Mouse (Mus musculus) lung, postnatal 25 days (tissue): ENCODE data around the gene Apoc2.
"Not testable (repeated sequence)": the region's sequence is repeated elsewhere in the genome, so short reads cannot be mapped to it uniquely, and the experiment has no call there.

Source experiments
- DNase-seq: peaks from one replicate; pipeline ENCODE4 v3.0.0; 2022; ENCODE audit warnings: low spot score

Gene Apoc2

GRCm38 (mm10) chr7:19698907-19699826, 21.4 kb upstream of the Apoc2 start, which contains the start of gene Apoe:
Gene Apoe, minus strand, starts transcription at chr7:19699188.
- DNase-seq = peak; percentile 32

GRCm38 (mm10) chr7:19697949-19698906, 20.5 kb upstream of the Apoc2 start:
- no peak for DNase-seq

- DNase-seq = no peak
Measured at GRCm38 (mm10) chr7:19696336-19696873, 18.7 kb upstream of the Apoc2 start.

DNA sequence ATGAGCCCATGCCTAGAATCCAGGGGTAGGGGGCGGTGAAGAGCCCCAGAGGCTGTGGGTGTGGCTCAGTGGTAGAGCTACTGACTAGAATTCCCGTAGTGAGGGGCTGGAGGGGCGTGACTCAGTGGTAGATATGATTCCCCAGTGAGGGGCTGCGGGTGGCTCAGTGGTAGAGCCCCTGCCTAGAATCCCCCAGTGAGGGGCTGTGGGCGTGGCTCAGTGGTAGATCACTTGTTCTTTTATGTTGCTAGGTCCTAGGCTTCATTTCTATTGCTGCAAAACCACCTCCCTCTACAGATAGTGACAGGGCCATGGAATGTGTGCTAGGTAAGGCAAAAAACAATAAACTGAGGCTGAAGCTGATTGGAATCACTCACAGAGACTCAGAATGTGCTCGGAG, 18.1 kb upstream of the Apoc2 start:
- DNase-seq = no peak

DNA sequence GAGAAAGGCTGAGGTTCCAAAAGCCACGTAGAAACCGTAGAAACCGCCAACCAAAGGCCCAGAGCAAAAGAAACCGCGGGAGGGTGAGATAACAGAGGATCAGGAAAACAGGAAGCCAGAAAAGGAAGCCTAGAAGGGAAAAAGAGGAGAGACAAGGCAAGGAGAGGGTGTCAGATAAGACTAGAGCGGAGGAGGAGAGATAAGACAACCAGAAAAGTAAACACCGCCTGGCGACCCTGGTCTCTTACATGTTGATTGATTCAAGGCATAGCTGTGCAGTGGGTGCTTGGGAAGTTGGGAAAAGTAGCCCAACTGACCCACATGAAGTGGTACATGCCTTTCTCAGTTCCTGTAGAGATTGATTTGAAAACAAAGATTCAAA, 17.5 kb upstream of the Apoc2 start:
- DNase-seq = no peak

- DNase-seq = no peak
Measured at GRCm38 (mm10) chr7:19694336-19695212, 16.8 kb upstream of the Apoc2 start.

GRCm38 (mm10) chr7:19693421-19693820, 15.7 kb upstream of the Apoc2 start:
- DNase-seq = peak; percentile 65

DNA sequence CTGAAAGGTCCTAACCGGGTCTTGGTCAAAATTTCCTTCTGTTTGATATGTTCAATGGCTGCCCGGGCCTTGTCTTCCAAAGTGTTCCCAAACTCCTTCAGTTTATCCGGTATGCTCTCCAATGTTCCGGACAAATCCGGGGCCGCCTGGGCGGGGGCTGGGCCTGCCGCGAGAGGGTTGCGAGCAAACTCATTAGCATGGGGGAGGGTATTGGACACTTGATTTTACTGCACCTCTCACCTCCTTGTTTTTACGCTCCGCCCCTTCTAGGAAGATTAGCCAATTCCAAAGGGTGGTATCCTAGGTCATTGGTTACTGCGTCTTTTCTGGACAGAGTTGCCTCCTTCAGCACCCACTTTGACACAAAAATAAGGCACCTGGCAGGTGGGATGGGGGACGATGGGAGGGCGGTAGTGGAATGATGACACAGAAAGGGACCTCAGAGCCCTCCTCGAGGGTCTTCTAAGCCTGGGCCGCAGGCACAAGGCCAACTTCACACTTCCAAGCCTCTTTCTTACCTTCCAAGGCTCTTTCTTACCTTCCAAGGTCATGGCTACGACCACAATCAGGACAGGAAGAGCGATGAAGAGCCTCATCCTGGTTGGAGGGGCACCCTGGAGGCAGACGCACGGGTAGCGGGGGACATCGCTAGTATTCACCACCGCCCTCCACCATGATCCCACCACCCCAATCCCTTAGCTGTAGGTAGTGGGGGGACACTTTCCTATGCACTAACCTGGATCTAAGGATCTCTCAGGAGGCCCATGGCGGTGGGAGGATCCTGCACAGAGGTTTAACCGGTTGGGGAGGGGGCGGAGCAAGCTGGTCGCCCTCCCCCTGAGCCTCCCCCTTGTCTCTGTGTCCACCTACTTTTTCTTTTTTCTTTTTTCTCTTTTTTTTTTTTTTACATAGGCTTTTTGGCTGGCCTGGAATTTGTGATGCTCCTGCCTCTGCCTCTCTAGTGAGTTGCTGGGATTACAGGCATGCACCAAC, 14.4 kb upstream of the Apoc2 start, which contains the start of gene Apoc1:
Gene Apoc1 (minus strand): TSS at position 788 of the 993 bp plus-strand sequence.
- DNase-seq = peak; percentile 81

GRCm38 (mm10) chr7:19691434-19691833, 13.7 kb upstream of the Apoc2 start:
- no peak for DNase-seq

DNA sequence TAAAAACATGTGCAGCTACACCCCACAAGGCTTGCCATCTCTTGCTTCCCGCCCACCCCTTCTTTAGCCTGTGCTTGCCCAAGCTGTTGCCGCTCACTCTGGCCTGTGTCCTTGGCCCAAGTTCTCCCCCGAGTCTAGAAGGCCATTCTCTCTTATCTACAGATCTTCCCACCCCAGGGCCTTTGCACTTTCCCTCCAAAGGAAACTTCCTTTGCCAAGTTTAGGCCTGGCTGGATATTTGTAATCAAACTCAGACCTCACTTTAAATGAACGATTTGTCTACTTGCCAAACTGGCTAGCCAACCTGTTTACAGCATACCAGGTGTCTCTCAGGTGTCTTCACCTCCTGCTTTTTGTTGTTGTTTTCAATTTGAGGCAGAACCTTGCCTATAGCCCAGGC, 13.1 kb upstream of the Apoc2 start:
- DNase-seq = no peak

DNA sequence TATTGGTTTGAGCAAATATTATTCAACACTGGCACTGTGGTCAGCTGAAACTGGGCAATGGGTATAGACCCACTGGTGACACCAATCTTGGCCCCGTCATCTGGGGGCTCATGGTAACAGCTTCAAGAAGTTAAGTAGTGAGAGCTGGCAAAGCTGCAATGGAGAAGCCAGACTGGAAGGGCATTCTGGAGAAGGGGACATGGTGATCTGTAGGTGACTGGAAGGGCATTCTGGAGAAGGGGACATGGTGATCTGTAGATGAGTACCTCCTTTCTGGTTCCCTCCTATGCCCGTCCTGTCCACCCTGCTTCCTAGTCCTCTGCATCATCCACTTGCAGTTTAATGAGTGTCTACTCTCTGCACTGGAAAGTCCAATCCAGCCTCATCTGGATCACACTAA, 10.9 kb upstream of the Apoc2 start:
- no peak for DNase-seq

GRCm38 (mm10) chr7:19688101-19688500, 10.4 kb upstream of the Apoc2 start:
- no peak for DNase-seq

- not testable (repeated sequence) for DNase-seq
Measured at GRCm38 (mm10) chr7:19686927-19687583, 9.3 kb upstream of the Apoc2 start.

GRCm38 (mm10) chr7:19686521-19686920, 8.8 kb upstream of the Apoc2 start:
- DNase-seq = no peak

DNA sequence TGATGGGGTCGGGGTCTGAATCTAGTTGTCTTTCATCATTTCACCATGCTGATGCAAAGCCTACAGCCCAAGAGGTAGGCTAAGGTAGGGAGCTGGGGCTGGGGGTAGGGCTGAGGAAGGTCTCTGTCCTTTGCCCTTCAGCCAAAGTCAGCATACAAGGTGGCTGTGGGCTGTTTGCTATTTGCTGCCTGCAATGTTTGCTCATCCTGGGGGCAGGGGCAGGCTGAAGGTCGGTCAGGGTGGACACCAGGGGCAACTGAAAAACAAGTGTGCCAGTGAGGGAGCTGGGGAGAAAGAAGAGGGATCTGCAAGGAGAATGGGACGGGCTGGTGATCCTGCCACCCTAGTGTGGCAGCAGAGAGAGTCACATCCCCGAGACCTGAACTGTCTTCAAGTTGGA, 7.6 kb upstream of the Apoc2 start:
- DNase-seq = no peak

DNA sequence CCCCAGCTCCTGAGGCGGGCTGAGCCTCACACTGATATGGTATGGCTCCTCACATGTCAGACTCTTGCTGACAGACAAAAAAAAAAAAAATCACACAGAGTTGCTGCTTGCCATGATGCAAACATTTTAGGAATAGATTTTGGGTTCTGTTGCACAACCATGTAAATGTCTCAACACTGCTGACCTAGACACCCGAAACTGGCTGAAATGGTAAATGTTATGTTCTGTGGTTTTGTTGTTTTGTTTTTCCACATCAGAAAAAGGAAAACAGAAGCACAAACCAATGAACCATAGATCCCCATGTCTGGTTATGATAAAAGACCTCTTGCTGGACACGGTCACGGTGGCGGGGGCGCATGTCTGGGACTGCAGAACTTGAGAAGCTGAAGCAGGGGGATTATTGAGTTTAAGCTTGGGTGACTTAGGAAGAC, 6.0 kb upstream of the Apoc2 start:
- DNase-seq = peak; percentile 32

DNA sequence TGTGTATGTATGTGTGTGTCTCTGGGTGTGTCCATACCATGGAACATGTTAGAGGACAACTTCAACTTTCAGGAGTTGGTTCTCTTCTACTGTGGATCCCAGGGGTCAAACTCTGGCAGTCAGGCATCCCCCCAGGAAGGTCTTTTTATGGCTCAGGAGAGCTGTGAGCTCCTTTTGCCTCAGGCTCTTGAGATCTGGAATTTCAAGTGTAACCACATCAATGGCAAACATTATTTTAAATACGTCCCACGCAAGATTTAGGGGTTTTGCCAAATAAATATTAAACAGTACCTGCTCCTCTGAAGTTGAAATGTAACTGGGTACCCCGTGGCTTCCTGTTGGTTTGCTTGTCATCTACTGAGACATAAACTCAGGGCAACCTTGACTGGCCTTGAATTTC, 5.2 kb upstream of the Apoc2 start:
- no peak for DNase-seq

DNA sequence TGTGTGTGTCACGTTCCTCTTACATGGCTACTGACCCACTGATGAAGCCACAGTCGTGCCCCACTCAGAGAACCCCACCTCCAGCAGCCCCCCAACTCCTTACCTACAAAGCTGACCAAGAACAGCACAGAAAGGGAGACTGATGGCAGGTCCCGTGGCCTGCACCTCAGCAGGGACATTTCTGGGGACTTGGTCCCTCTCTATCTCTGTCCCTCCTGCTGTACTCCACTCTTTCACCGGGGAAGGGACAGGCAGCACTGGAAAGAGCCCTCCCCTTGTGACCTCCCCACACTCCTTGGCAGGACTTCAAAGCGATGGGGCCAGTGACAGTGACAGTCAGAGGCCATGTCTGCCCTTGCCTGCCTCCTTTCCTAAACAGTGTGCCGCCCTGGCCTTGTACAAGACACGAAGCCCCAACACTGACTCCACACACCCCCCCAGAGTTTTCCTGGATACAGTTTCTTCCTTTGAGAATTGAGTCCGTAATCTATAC, 3.5 kb upstream of the Apoc2 start, which contains the start of the genes Gm44805 and Apoc4:
Gene Gm44805 (minus strand): TSS at position 222 of the 493 bp plus-strand sequence.
Gene Apoc4 (minus strand): TSS at position 278 of the 493 bp plus-strand sequence.
- no peak for DNase-seq

- no peak for DNase-seq
Measured at GRCm38 (mm10) chr7:19680702-19681101, 3.0 kb upstream of the Apoc2 start.
